Mouse (Mus musculus): ENCODE data around the gene Tub.
A peak's percentile ranks its signal among the peaks of the same experiment; 100 is the strongest.

DNA sequence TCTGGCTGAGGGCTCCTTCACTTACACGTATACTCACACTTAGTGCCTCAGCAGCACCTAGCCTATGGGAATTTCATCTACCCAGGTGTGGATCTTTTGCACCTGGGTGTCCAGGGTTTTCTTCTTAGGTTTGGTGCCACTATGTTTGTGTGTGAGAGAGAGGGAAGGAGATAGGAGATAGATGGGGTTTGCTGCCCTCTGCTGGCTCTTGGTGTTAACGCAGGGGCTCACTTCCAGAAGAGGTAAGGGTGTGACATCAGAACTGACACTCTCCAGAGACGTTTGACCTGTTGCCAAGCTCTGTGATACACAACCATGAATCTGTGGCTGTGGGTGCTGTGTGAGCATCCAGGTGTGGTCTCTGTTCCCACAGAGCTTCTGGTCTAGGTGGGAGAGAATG lies 71.3 kb downstream of the Tub start:
- TF ChIP-seq CTCF (IDR thresholded peaks at IDR 0.05; ENCODE audit: extremely low read depth, insufficient read depth, insufficient read length, insufficient replicate concordance): peak; percentile 52; the same call in 1 of the 2 replicates
- no peak for TF ChIP-seq POLR2A (IDR thresholded peaks at IDR 0.05; ENCODE audit: low read depth, low read length)

All from spleen, adult 2 months (tissue).